Mouse (Mus musculus) MEL (cell line): ENCODE results near the gene Fscn1. TPM values are rescaled to one million over a fixed set of nuclear protein-coding genes. Genes with fewer than 3 reads are reported as not detected.
A peak's percentile ranks its signal among the peaks of the same experiment; 100 is the strongest.

Experiments used
- DNase-seq: peaks from one replicate; pipeline ENCODE4 v3.0.0; 2011; ENCODE audit warnings: low read depth, low spot score
- H3K27ac ChIP-seq: 2 replicates; pipeline ENCODE4 v1.5.1; 2012; ENCODE audit warnings: low read depth, mild to moderate bottlenecking, control low read depth, low read length, moderate library complexity; ENCODE audit not compliant: control insufficient read depth
- H3K27me3 ChIP-seq, 2 experiments: fragments of 150-350 bp in 1 of 2; sonication (generic) in 1 of 2; 2 replicates each; pipeline ENCODE4 v1.6.1; 2012; ENCODE audit warnings: low read length in 2 of 2, mild to moderate bottlenecking in 2 of 2, improper control_type of control experiment in 1 of 2, moderate library complexity in 1 of 2; ENCODE audit not compliant: insufficient read depth in 2 of 2, control insufficient read depth in 1 of 2
- H3K36me3 ChIP-seq, 2 experiments: 2 replicates each; pipeline ENCODE4 v1.6.1; 2012 to 2014; ENCODE audit warnings: low read length in 2 of 2, improper control_type of control experiment in 1 of 2, inconsistent platforms in 1 of 2, mild to moderate bottlenecking in 1 of 2; ENCODE audit not compliant: insufficient read depth in 2 of 2, control insufficient read depth in 1 of 2
- H3K4me1 ChIP-seq, 2 experiments: fragments of 150-350 bp in 1 of 2; sonication (generic) in 1 of 2; 2 replicates each; pipeline ENCODE4 v1.6.1; 2012; ENCODE audit warnings: low read length in 2 of 2, improper control_type of control experiment in 1 of 2, mild to moderate bottlenecking in 1 of 2; ENCODE audit not compliant: insufficient read depth in 2 of 2, control insufficient read depth in 1 of 2
- H3K4me3 ChIP-seq, 2 experiments: fragments of 150-350 bp in 1 of 2; sonication (generic) in 1 of 2; 2 replicates each; pipeline ENCODE4 v1.5.1; 2012; ENCODE audit warnings: low read depth in 2 of 2, low read length in 2 of 2, mild to moderate bottlenecking in 2 of 2, moderate library complexity in 2 of 2, control low read depth in 1 of 2, improper control_type of control experiment in 1 of 2; ENCODE audit not compliant: control insufficient read depth in 1 of 2, insufficient read depth in 1 of 2
- H3K79me2 ChIP-seq: 2 replicates; pipeline ENCODE4 v1.6.1; 2012; ENCODE audit warnings: mild to moderate bottlenecking, low read length, moderate library complexity; ENCODE audit not compliant: control insufficient read depth, poor library complexity, insufficient read depth
- H3K9ac ChIP-seq: 2 replicates; pipeline ENCODE4 v1.6.1; 2012; ENCODE audit warnings: low read depth, mild to moderate bottlenecking, control low read depth, low read length, moderate library complexity; ENCODE audit not compliant: control insufficient read depth, poor library complexity, severe bottlenecking
- H3K9me3 ChIP-seq: fragments of 150-350 bp; sonication (generic); replicated peaks from 2 replicates; pipeline ENCODE4 v1.6.1; 2012; ENCODE audit warnings: mild to moderate bottlenecking, low read length, improper control_type of control experiment, moderate library complexity; ENCODE audit not compliant: insufficient read depth
- BHLHE40 ChIP-seq: IDR thresholded peaks from 2 replicates; pipeline ENCODE4 v1.6.1; 2012; ENCODE audit warnings: low read depth, mild to moderate bottlenecking, inconsistent platforms, low read length, improper control_type of control experiment, borderline replicate concordance
- CHD1 ChIP-seq: IDR thresholded peaks from 2 replicates; pipeline ENCODE4 v1.6.1; 2012; ENCODE audit warnings: low read depth, mild to moderate bottlenecking, inconsistent platforms, low read length, improper control_type of control experiment
- CHD2 ChIP-seq: IDR thresholded peaks from 2 replicates; pipeline ENCODE4 v1.6.1; 2011; ENCODE audit warnings: low read length, improper control_type of control experiment
- CTCF ChIP-seq, 3 experiments: IDR thresholded peaks in 2 of 3; conservative IDR thresholded peaks in 1 of 3; 2 replicates each; pipeline ENCODE4 v1.5.1; 2011 to 2012; ENCODE audit warnings: low read length in 3 of 3, low read depth in 2 of 3, mild to moderate bottlenecking in 2 of 3, improper control_type of control experiment in 1 of 3, inconsistent platforms in 1 of 3, mixed read lengths in 1 of 3, moderate library complexity in 1 of 3; ENCODE audit not compliant: control insufficient read depth in 1 of 3, insufficient read depth in 1 of 3, poor library complexity in 1 of 3, severe bottlenecking in 1 of 3
- E2F4 ChIP-seq: IDR thresholded peaks from 2 replicates; pipeline ENCODE4 v1.6.1; 2011; ENCODE audit warnings: low read depth, low read length, improper control_type of control experiment, borderline replicate concordance
- ELF1 ChIP-seq: IDR thresholded peaks from 2 replicates; pipeline ENCODE4 v1.6.1; 2014; ENCODE audit warnings: low read depth, mild to moderate bottlenecking, inconsistent platforms, low read length, improper control_type of control experiment, moderate library complexity
- EP300 ChIP-seq, 2 experiments: IDR thresholded peaks; 2 replicates each; pipeline ENCODE4 v1.6.1; 2011; ENCODE audit warnings: improper control_type of control experiment in 2 of 2, low read length in 2 of 2, low read depth in 1 of 2, mild to moderate bottlenecking in 1 of 2
- ETS1 ChIP-seq: IDR thresholded peaks from 2 replicates; pipeline ENCODE4 v1.6.1; 2012; ENCODE audit warnings: low read depth, mild to moderate bottlenecking, inconsistent platforms, low read length, improper control_type of control experiment, moderate library complexity
- GABPA ChIP-seq: IDR thresholded peaks from 2 replicates; pipeline ENCODE4 v1.6.1; 2012; ENCODE audit warnings: low read depth, mild to moderate bottlenecking, inconsistent platforms, low read length, improper control_type of control experiment, moderate library complexity
- GATA1 ChIP-seq: IDR thresholded peaks from 2 replicates; pipeline ENCODE4 v1.6.1; 2011; ENCODE audit warnings: low read depth, low read length, improper control_type of control experiment
- HCFC1 ChIP-seq: IDR thresholded peaks from 2 replicates; pipeline ENCODE4 v1.6.1; 2012; ENCODE audit warnings: low read depth, mild to moderate bottlenecking, inconsistent platforms, low read length, improper control_type of control experiment, moderate library complexity
- JUND ChIP-seq: IDR thresholded peaks from 2 replicates; pipeline ENCODE4 v1.6.1; 2011; ENCODE audit warnings: low read depth, mild to moderate bottlenecking, improper control_type of control experiment, low read length
- KAT2A ChIP-seq: conservative IDR thresholded peaks from 2 replicates; pipeline ENCODE4 v1.6.1; 2012; ENCODE audit warnings: low read depth, low read length, improper control_type of control experiment, inconsistent platforms
- MAFK ChIP-seq: IDR thresholded peaks from 2 replicates; pipeline ENCODE4 v1.6.1; 2011; ENCODE audit warnings: low read depth, mild to moderate bottlenecking, low read length, improper control_type of control experiment, borderline replicate concordance
- MAX ChIP-seq: IDR thresholded peaks from 2 replicates; pipeline ENCODE4 v1.6.1; 2011; ENCODE audit warnings: low read length, improper control_type of control experiment
- MEF2A ChIP-seq: IDR thresholded peaks from 2 replicates; pipeline ENCODE4 v1.6.1; 2014; ENCODE audit warnings: low read depth, mild to moderate bottlenecking, inconsistent platforms, low read length, improper control_type of control experiment; ENCODE audit not compliant: poor library complexity, insufficient replicate concordance, severe bottlenecking; ENCODE audit errors: extremely low read depth
- MXI1 ChIP-seq: IDR thresholded peaks from 2 replicates; pipeline ENCODE4 v1.6.1; 2011; ENCODE audit warnings: mild to moderate bottlenecking, low read depth, low read length, improper control_type of control experiment
- MYC ChIP-seq: IDR thresholded peaks from 2 replicates; pipeline ENCODE4 v1.6.1; 2011; ENCODE audit warnings: low read depth, mild to moderate bottlenecking, low read length, improper control_type of control experiment, moderate library complexity
- NELFE ChIP-seq: IDR thresholded peaks from 2 replicates; pipeline ENCODE4 v1.6.1; 2011; ENCODE audit warnings: low read depth, low read length, improper control_type of control experiment
- NRF1 ChIP-seq: IDR thresholded peaks from 2 replicates; pipeline ENCODE4 v1.6.1; 2014; ENCODE audit warnings: low read depth, mild to moderate bottlenecking, inconsistent platforms, low read length, improper control_type of control experiment, moderate library complexity; ENCODE audit not compliant: poor library complexity, insufficient read depth, severe bottlenecking
- POLR2A ChIP-seq, 2 experiments: IDR thresholded peaks; 2 replicates each; pipeline ENCODE4 v1.6.1; 2011 to 2012; ENCODE audit warnings: low read length in 2 of 2, mild to moderate bottlenecking in 2 of 2, control low read depth in 1 of 2, improper control_type of control experiment in 1 of 2, low read depth in 1 of 2, moderate library complexity in 1 of 2; ENCODE audit not compliant: control insufficient read depth in 1 of 2, insufficient read depth in 1 of 2, poor library complexity in 1 of 2
- POLR2AphosphoS2 ChIP-seq: IDR thresholded peaks from 2 replicates; pipeline ENCODE4 v1.6.1; 2011; ENCODE audit warnings: low read length, improper control_type of control experiment
- POLR2AphosphoS5 ChIP-seq: IDR thresholded peaks from 2 replicates; pipeline ENCODE4 v1.6.1; 2012; ENCODE audit warnings: low read depth, borderline replicate concordance, mild to moderate bottlenecking, inconsistent platforms, low read length, moderate library complexity, mixed read lengths
- RAD21 ChIP-seq: IDR thresholded peaks from 2 replicates; pipeline ENCODE4 v1.6.1; 2011; ENCODE audit warnings: mild to moderate bottlenecking, low read depth, low read length, improper control_type of control experiment
- RCOR1 ChIP-seq: IDR thresholded peaks from 2 replicates; pipeline ENCODE4 v1.6.1; 2012; ENCODE audit warnings: low read depth, mild to moderate bottlenecking, inconsistent platforms, low read length, improper control_type of control experiment
- SIN3A ChIP-seq: IDR thresholded peaks from 2 replicates; pipeline ENCODE4 v1.6.1; 2012; ENCODE audit warnings: low read length, improper control_type of control experiment, inconsistent platforms
- SMC3 ChIP-seq: IDR thresholded peaks from 2 replicates; pipeline ENCODE4 v1.6.1; 2011; ENCODE audit warnings: low read depth, low read length, improper control_type of control experiment
- TAL1 ChIP-seq: IDR thresholded peaks from 2 replicates; pipeline ENCODE4 v1.6.1; 2012; ENCODE audit warnings: mild to moderate bottlenecking, inconsistent platforms, low read length, moderate library complexity, mixed read lengths
- TBP ChIP-seq: IDR thresholded peaks from 2 replicates; pipeline ENCODE4 v1.8.0; 2011; ENCODE audit warnings: low read depth, low read length, improper control_type of control experiment
- UBTF ChIP-seq: IDR thresholded peaks from 2 replicates; pipeline ENCODE4 v1.6.1; 2012; ENCODE audit warnings: low read depth, mild to moderate bottlenecking, inconsistent platforms, low read length, improper control_type of control experiment, moderate library complexity, borderline replicate concordance; ENCODE audit not compliant: insufficient read depth
- USF1 ChIP-seq: IDR thresholded peaks from 2 replicates; pipeline ENCODE4 v1.6.1; 2014; ENCODE audit warnings: low read depth, mild to moderate bottlenecking, inconsistent platforms, low read length, improper control_type of control experiment, moderate library complexity
- USF2 ChIP-seq, 2 experiments: IDR thresholded peaks; 2 replicates each; pipeline ENCODE4 v1.6.1; 2011 to 2012; ENCODE audit warnings: improper control_type of control experiment in 2 of 2, low read length in 2 of 2, borderline replicate concordance in 1 of 2, inconsistent platforms in 1 of 2, low read depth in 1 of 2, mild to moderate bottlenecking in 1 of 2; ENCODE audit not compliant: insufficient read depth in 1 of 2
- ZC3H11A ChIP-seq: IDR thresholded peaks from 2 replicates; pipeline ENCODE4 v1.6.1; 2012; ENCODE audit warnings: low read depth, mild to moderate bottlenecking, inconsistent platforms, low read length, improper control_type of control experiment
- ZKSCAN1 ChIP-seq: IDR thresholded peaks from 2 replicates; pipeline ENCODE4 v1.6.1; 2012; ENCODE audit warnings: low read depth, mild to moderate bottlenecking, inconsistent platforms, low read length, improper control_type of control experiment, moderate library complexity
- ZMIZ1 ChIP-seq: IDR thresholded peaks from 2 replicates; pipeline ENCODE4 v1.6.1; 2012; ENCODE audit warnings: low read depth, mild to moderate bottlenecking, inconsistent platforms, low read length, improper control_type of control experiment, moderate library complexity
- polyA plus RNA-seq, 2 experiments: library from polyadenylated mRNA; stranded (reverse) in 1 of 2; unstranded in 1 of 2; fragments of >175 nt in 1 of 2; fragments of >200 nt in 1 of 2; gene quantifications; 2 replicates each; pipeline versions ENCODE4 v1.2.1 to v1.2.4; 2012; ENCODE audit warnings: low replicate concordance in 2 of 2, low read depth in 1 of 2; ENCODE audit not compliant: insufficient read length in 2 of 2, insufficient read depth in 1 of 2, missing spikeins in 1 of 2
- total RNA-seq: library from RNA; depleted of rRNA; stranded (reverse); fragments of 300-350 nt; gene quantifications from 2 replicates; pipeline ENCODE4 v1.2.3, GENCODE M21; 2012

Fscn1 gene
- total and polyA plus RNA-seq, 3 experiments, result not detected

DNA sequence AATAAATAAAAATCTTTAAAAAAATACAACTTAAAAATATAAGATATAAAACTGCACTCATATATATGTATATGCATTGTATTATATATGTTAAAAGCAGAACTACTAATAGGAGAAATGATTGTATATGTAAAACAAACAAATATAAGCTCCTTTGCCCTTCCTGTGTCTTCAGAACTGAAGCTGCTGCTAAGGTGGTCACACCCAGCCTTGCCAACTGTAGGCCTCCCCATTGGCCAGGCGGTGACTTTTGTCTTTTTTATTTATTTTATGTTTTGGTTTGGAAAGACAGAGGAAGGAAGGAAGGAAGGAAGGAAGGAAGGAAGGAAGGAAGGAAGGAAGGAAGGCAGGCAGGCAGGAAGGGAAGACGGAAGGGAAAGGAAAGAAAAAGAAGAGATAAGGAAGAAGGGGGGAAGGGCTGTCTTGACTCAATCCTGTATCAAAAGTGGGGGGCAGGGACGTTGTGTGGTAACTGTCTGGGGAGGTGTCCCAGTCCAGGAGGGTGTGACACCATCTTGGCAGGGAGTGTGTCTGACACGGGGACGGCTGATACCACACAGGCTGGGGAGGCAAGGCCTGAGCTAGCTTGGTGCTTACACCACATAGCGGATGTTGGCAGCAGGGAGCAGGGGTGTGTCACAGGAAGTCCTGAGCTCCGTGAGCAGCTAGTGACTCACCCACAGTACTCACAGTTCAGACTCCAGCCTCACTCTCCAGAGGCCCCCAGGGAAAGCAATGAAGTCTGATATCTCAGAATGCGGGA, 39.7 kb upstream of the Fscn1 start:
- no peaks in the 10 kb centered on the region for H3K27me3 ChIP-seq
- H3K4me1 ChIP-seq, result peaks cover 19 to 30% of the 10 kb centered on the region in 2 experiments
- peak overlapping the region in 1 of 2 experiments; percentile 6; a peak in 3 of 4 replicates for H3K4me3 ChIP-seq
- peak; percentile 99 for DNase-seq
- H3K79me2 ChIP-seq, result no peaks in the 10 kb centered on the region; the same call in 1 of the 2 replicates
- peak overlapping the region; percentile 97 for H3K27ac ChIP-seq
- no peaks in the 10 kb centered on the region for H3K9me3 ChIP-seq
- peak overlapping the region; percentile 48 for H3K9ac ChIP-seq
- peaks cover 0 to 26% of the 10 kb centered on the region in 2 experiments; a peak in 2 of 4 replicates for H3K36me3 ChIP-seq
- TF ChIP-seq CHD1 (no peak), TBP (peak; percentile 79), ZC3H11A (no peak), RCOR1 (peak; percentile 34; the same call in 1 of the 2 replicates), EP300 (IDR thresholded peaks at IDR 0.05; ENCODE audit: low read depth in 1 of 2, low read length in 2 of 2) (peak; percentile 78 to 91; a peak in 3 of 4 replicates), POLR2AphosphoS5 (peak; percentile 54; the same call in 1 of the 2 replicates), MAFK (no peak), TAL1 (peak; percentile 47), CTCF (IDR thresholded peaks at IDR 0.05 in 2 of 3, conservative IDR thresholded peaks at IDR 0.05 in 1 of 3; ENCODE audit: control insufficient read depth in 1 of 3, insufficient read depth in 1 of 3, low read depth in 2 of 3, low read length in 3 of 3, poor library complexity in 1 of 3, severe bottlenecking in 1 of 3) (no peak), E2F4 (no peak), SIN3A (peak; percentile 95), NRF1 (peak; percentile 37; the same call in 1 of the 2 replicates), USF2 (IDR thresholded peaks at IDR 0.05; ENCODE audit: borderline replicate concordance in 1 of 2, insufficient read depth in 1 of 2, low read depth in 1 of 2, low read length in 2 of 2) (no peak), ZMIZ1 (peak; percentile 41), MAX (peak; percentile 88), MEF2A (0 out of 2 replicates have a peak, but pooled peaks have one; percentile 29), HCFC1 (peak; percentile 77), ZKSCAN1 (no peak), USF1 (peak; percentile 32; the same call in 1 of the 2 replicates), RAD21 (no peak), NELFE (peak; percentile 82), JUND (peak; percentile 92; the same call in 1 of the 2 replicates), KAT2A (peak; percentile 46; the same call in 1 of the 2 replicates), MYC (peak; percentile 89), POLR2AphosphoS2 (peak; percentile 76; the same call in 1 of the 2 replicates), ETS1 (peak; percentile 97), ELF1 (peak; percentile 52), SMC3 (no peak), BHLHE40 (peak; percentile 84), MXI1 (peak; percentile 92), UBTF (no peak), CHD2 (peak; percentile 91), GABPA (no peak), GATA1 (peak; percentile 64), POLR2A (IDR thresholded peaks at IDR 0.05; ENCODE audit: control insufficient read depth in 1 of 2, insufficient read depth in 1 of 2, low read depth in 1 of 2, low read length in 2 of 2, poor library complexity in 1 of 2) (peak; percentile 43 to 80; a peak in 2 of 4 replicates)
